Mouse (Mus musculus) heart, embryonic 13.5 days (tissue): ENCODE data around the gene Scd4. TPM values are rescaled to one million over a fixed set of nuclear protein-coding genes. Genes with fewer than 3 reads are reported as not detected.

Source experiments
- ATAC-seq: fragments of 200-750 bp; cut with Nextera tagmentation; 2 replicates; pipeline ENCODE4 v1.8.0; 2017; ENCODE audit warnings: moderate TSS enrichment; ENCODE audit not compliant: insufficient number of reproducible peaks, low FRiP score, low TSS enrichment; ENCODE audit errors: extremely low read depth
- H3K27ac ChIP-seq: fragments of 300-500 bp; sonication (generic); replicated peaks from 2 replicates; pipeline ENCODE4 v1.5.1; 2015; ENCODE audit warnings: moderate library complexity, mild to moderate bottlenecking, inconsistent platforms
- H3K27me3 ChIP-seq: fragments of 300-500 bp; sonication (generic); replicated peaks from 2 replicates; pipeline ENCODE4 v1.6.1; 2015; ENCODE audit warnings: mild to moderate bottlenecking, inconsistent platforms
- H3K36me3 ChIP-seq: fragments of 300-500 bp; sonication (generic); 2 replicates; pipeline ENCODE4 v1.6.1; 2015; ENCODE audit warnings: mild to moderate bottlenecking, inconsistent platforms
- H3K4me1 ChIP-seq: fragments of 300-500 bp; sonication (generic); 2 replicates; pipeline ENCODE4 v1.6.1; 2015; ENCODE audit warnings: inconsistent platforms
- H3K4me2 ChIP-seq: fragments of 300-500 bp; sonication (generic); 2 replicates; pipeline ENCODE4 v1.6.1; 2015; ENCODE audit warnings: inconsistent platforms, mild to moderate bottlenecking, moderate library complexity
- H3K4me3 ChIP-seq: fragments of 300-500 bp; sonication (generic); 2 replicates; pipeline ENCODE4 v1.5.1; 2015; ENCODE audit warnings: moderate library complexity, mild to moderate bottlenecking, inconsistent platforms
- H3K9ac ChIP-seq: fragments of 300-500 bp; sonication (generic); 2 replicates; pipeline ENCODE4 v1.6.1; 2015; ENCODE audit warnings: inconsistent platforms, mild to moderate bottlenecking, moderate library complexity
- H3K9me3 ChIP-seq: fragments of 300-500 bp; sonication (generic); 2 replicates; pipeline ENCODE4 v1.6.1; 2016; ENCODE audit warnings: inconsistent platforms
- WGBS: fragments of 180-500 bp; shearing (Covaris S2); methylation state at CpG from one replicate; pipeline ENCODE4 v1.1.7; 2015; ENCODE audit warnings: mixed read lengths; 5-methylcytosine and 5-hydroxymethylcytosine counted together
- polyA plus RNA-seq: library from polyadenylated mRNA; unstranded; fragments of >200 nt; fragmentation: Nextera tagmentation; extraction: Ambion mirVana; gene quantifications from 2 replicates; pipeline ENCODE4 v1.2.1, GENCODE M21; 2015

Scd4 gene
- polyA plus RNA-seq, 1 experiment from 2014 or later: 0.49 TPM

DNA sequence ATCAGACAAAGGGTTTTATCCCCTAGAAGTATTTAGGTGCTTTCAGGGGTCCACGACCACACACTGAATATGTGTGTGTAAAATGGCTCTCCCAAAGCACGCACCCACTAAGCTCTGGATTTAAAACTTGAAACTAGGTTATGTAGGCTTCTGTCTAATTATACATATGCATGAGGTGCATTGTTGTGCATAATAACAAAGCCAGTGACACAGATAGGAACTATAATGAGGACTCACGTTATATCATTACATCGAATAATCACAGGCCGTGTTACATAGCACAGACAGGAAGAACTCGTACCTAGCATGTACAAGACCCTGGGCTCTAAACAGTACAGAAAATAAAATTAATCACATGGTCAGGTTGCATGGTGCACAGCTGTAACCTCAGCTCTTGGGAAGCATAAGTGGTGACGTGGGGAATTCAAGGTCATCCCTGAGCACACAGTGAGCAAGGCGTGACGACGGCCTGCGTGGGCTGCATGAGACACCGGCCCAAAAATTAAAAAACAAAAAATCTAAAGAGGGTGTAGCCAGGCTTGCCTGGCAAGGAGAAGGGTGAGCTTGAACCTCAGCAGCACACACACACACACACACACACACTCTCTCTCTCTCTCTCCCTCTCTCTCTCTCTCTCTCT lies 49.9 kb downstream of the Scd4 start:
- peaks cover 10% of the 10 kb centered on the region for H3K4me1 ChIP-seq
- no peak for ATAC-seq
- H3K36me3 ChIP-seq: no peaks in the 10 kb centered on the region
- no peak overlapping the region for H3K27ac ChIP-seq
- WGBS: 83% methylated on average over 12 of the region's 12 CpGs
- no peak overlapping the region for H3K9ac ChIP-seq
- H3K27me3 ChIP-seq: no peaks in the 10 kb centered on the region
- no peak overlapping the region for H3K4me2 ChIP-seq
- H3K9me3 ChIP-seq: no peaks in the 10 kb centered on the region
- no peak overlapping the region for H3K4me3 ChIP-seq

DNA sequence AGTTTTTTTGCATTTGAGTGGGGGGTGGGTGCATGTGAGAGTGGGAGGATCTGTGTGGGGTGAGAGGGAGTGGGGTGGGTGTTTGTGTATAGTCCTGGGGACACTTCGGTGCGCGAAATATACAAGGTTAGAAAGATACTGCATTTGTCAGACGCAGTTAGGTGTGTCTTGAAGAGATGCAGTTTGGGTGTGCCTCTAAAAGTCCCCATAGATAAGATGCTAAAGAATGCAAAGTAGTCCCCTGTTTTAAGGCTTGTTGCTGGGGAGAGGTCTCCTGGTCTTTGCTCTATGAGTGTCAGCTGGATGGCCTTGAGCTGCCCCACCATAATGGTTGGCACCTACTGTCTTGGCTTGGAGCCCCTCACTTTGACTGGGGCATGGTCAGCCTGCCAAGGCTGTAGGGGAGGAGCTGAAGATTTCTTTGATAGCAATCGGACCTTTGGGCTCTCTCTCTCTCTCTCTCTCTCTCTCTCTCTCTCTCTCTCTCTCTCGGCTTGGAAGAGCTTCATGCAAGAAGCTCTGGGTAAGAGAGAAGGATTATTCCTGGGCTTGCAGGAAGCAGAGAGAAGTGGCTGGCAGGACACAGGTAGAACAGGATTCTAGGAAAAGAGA lies 53.1 kb downstream of the Scd4 start:
- WGBS: 57% methylated on average over 6 of the region's 6 CpGs
- Histone ChIP-seq H3K4me2 (no peak overlapping the region), H3K4me3 (no peak overlapping the region), H3K27me3 (no peaks in the 10 kb centered on the region), H3K9ac (no peak overlapping the region), H3K27ac (no peak overlapping the region), H3K36me3 (no peaks in the 10 kb centered on the region), H3K4me1 (peaks cover 17% of the 10 kb centered on the region), H3K9me3 (no peaks in the 10 kb centered on the region)
- no peak for ATAC-seq

DNA sequence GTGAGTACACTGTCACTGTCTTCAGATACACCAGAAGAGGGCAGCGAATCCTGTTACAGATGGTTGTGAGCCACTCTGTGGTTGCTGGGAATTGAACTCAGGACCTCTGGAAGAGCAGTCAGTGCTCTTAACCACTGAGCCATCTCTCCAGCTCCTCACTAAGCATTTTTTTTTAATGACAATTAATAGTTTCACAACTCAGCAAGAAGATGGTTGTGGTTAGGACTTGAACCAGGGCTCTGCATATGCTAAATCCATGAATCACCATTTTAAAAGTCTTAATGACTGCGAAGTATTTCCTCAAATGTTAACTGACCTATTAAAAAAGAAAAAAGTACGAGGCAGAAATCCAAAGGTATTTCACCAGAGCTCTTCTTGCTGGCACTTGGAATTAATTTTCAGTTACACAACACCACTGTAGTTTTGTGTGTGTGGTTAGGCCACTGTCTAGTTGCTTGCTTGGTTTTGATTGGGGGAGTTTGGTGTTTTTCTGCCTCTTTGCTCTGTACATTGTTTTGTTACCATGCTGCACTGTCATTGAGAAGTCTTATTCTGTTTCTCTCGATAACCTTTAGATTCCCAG lies 54.3 kb downstream of the Scd4 start:
- Histone ChIP-seq H3K9me3 (no peaks in the 10 kb centered on the region), H3K36me3 (no peaks in the 10 kb centered on the region), H3K4me1 (peaks cover 17% of the 10 kb centered on the region), H3K9ac (peak overlapping the region; percentile 81; the same call in 1 of the 2 replicates), H3K27ac (peak overlapping the region; percentile 89; the same call in 1 of the 2 replicates), H3K27me3 (no peaks in the 10 kb centered on the region), H3K4me3 (no peak overlapping the region), H3K4me2 (0 out of 2 replicates have a peak overlapping the region, but pooled peaks have one; percentile 78)
- no peak for ATAC-seq
- WGBS: 88% methylated on average over 4 of the region's 4 CpGs

DNA sequence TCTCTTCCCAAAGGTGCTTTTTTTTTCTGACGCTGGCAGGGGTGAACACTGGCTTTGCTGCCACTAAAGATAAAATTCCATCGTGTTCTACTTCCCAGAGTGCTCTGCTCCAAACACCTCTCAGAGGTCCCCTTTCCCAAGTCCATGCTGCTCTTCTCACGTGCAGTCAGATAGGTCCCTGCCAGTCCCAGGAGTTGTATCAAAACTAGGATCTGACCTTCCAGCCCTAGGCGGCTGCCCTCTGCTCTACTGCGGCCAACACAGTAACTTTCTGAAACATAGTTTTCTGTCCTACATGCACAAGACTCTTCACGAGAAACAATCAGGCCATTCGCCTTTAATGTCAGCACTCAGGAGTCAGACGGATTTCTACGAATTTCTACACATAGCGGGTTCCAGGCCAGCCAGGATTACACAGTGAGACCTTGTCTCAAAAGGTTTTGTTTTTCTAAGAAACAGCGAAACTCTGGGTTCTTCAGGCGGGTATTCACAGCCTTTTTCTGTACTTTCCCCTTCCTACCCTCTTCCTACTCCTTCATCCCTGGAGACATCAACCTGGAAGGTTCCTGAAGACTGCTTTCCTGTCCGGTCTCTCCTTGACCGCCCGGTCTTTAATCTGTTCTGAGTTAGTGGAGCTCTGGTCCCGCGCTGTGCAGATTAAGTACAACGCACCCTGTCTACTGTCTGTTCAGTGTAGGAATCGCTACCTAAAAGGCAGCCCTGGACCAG lies 55.0 kb downstream of the Scd4 start:
- Histone ChIP-seq H3K9ac (peak overlapping the region; percentile 81), H3K4me1 (peaks cover 17% of the 10 kb centered on the region), H3K4me3 (peak overlapping the region; percentile 53), H3K27me3 (no peaks in the 10 kb centered on the region), H3K36me3 (no peaks in the 10 kb centered on the region), H3K9me3 (no peaks in the 10 kb centered on the region), H3K4me2 (peak overlapping the region; percentile 78), H3K27ac (peak overlapping the region; percentile 89)
- no peak for ATAC-seq
- 15% methylated on average over 19 of the region's 19 CpGs for WGBS

DNA sequence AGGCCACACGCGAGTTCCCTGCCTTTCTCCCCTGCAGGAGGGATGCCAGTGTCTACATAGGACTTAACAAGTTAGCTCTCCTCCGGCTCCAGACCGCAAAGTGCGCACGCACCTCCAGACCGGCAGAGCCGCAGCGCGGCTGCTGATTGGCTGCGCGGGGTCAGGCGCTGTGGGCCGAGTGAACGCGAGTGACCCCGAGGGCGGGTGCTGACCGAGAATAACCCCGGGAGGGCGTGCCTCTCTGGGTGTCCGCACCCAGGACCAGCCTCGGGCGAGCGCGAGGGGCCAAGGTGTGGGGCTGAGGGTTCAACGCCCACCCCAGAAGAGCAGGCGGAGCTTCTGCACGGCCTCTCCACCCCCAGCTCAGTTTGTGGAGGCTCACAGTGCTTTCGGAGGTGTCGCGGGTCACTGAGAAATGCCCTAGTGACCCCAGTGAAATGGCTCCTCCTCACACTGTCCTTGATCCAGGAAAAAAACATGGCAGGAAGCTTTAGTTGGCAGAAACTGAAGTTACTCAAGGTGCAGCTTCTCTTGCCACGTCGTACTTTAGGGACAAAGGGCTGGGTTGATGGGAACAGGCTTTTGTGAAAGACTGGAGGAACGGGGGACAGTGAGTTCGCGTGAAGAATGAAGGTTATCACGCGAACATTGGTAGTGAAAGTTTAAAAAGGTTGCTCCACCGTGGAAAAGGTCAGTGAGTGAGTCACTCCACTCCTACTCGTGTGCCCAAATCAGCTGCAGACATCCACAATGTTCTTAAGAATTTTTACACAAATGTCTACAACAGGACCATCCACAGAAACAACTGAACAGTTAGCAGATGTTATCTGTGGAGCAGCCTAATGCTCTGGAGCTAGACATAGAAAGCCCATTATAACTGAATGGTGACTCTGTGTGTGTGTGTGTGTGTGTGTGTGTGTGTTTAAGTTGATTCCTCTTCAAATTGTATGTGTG lies 55.9 kb downstream of the Scd4 start:
- H3K27me3 ChIP-seq: no peaks in the 10 kb centered on the region
- no peaks in the 10 kb centered on the region for H3K36me3 ChIP-seq
- H3K9ac ChIP-seq: peak overlapping the region; percentile 81
- peak; percentile 99 for ATAC-seq
- peak overlapping the region; percentile 53 for H3K4me3 ChIP-seq
- peaks cover 17% of the 10 kb centered on the region for H3K4me1 ChIP-seq
- 6% methylated on average over 41 of the region's 41 CpGs for WGBS
- H3K9me3 ChIP-seq: no peaks in the 10 kb centered on the region
- peak overlapping the region; percentile 78 for H3K4me2 ChIP-seq
- peak overlapping the region; percentile 89 for H3K27ac ChIP-seq

DNA sequence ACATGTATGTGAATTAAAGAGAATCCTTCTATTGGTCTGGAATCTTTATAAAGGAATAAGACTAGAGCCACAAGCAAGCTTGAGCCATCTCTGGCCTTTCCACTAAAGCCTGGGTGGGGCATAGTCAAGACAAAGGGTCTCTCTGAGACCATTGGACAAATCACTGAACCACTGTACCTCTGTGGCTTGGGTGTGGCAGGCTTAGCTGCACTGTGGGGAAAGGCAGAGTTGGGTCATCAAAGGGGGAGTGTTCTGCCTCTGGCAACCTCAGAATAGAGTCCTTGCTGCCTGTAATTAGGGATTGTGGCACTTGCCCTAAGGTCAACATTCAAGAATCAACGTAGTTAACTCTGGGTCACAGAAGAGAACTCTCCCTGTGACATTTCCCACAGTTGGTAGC lies 56.6 kb downstream of the Scd4 start:
- Histone ChIP-seq H3K9me3 (no peaks in the 10 kb centered on the region), H3K4me2 (no peak overlapping the region), H3K27ac (no peak overlapping the region), H3K4me3 (no peak overlapping the region), H3K9ac (no peak overlapping the region), H3K36me3 (no peaks in the 10 kb centered on the region), H3K27me3 (no peaks in the 10 kb centered on the region), H3K4me1 (peaks cover 17% of the 10 kb centered on the region)
- no peak for ATAC-seq
- WGBS: 59% methylated on average over 1 of the region's 1 CpGs

DNA sequence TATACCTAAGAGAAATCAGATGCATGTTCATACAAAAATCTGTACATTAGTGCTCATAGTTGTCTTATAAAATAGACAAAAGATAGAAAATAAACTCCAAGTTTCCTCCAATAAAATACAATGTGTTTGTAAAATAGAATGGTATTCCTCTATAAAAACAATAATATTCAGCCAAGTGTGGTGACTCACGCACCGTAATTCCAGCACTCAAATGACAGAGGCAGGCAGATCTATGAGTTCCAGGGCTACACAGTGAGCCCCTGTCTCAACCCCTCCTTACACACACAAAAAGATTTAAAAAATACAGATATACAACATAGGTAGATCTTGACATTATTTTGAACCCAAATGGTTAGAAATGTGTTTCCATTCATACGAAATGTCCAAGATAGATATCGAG lies 59.0 kb downstream of the Scd4 start:
- Histone ChIP-seq H3K4me1 (peaks cover 17% of the 10 kb centered on the region), H3K4me2 (no peak overlapping the region), H3K4me3 (no peak overlapping the region), H3K36me3 (no peaks in the 10 kb centered on the region), H3K27me3 (no peaks in the 10 kb centered on the region), H3K9me3 (no peaks in the 10 kb centered on the region), H3K9ac (no peak overlapping the region), H3K27ac (no peak overlapping the region)
- WGBS: 78% methylated on average over 4 of the region's 4 CpGs
- ATAC-seq: no peak

DNA sequence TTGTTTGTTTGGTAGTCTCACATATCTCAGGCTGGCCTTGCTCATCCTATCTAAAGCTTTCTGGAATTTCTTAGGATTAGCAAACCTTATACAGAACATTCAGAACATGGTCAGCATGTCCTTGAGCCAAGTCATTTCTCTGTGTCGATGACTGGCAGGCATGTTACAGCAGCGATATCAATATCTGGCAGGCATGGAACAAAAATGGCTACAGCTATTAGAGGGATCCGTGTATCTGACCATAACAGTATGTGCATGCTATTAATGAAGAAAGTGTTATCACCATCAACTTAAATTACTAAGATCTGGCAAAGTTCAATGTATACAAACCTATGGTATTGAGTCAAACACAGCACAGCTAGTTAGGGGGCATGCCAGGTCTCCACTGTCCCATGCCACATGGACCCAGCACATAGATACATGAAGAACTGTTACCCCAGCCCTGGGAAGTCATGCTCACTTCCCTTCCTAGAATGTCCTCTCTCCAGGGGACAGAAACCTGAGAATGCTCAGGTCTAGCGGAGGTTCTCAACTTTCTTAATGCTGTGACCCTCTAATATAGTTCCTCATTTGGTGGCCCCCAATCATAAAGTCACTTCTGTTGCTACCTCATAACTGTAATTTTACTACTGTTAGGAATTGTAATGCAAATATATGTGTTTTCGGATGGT lies 59.6 kb downstream of the Scd4 start:
- Histone ChIP-seq H3K27me3 (no peaks in the 10 kb centered on the region), H3K9ac (no peak overlapping the region), H3K4me3 (no peak overlapping the region), H3K4me1 (peaks cover 13% of the 10 kb centered on the region), H3K4me2 (no peak overlapping the region), H3K9me3 (no peaks in the 10 kb centered on the region), H3K36me3 (no peaks in the 10 kb centered on the region), H3K27ac (no peak overlapping the region)
- ATAC-seq: no peak
- WGBS: 79% methylated on average over 5 of the region's 5 CpGs

DNA sequence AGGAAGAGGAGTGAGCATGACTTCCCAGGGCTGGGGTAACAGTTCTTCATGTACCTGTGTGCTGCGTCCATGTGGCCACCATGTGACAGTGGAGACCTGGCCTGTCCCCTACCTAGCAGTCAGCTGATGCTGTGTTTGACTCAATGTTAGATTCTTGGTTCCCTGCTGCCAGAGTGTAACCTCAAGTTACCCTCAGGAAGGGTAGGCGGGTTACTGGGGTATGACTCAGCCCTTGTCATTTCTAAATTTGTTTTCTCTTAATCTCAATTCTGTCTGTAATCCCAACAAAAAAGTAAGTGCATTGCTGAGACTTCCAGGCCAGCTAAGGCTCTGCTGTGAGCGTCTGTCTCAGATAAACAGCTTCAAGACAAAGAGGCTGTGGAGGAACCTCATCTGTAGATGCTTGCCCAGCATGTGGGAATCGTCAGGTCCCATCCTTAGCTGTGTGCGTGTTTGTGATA lies 61.1 kb downstream of the Scd4 start:
- Histone ChIP-seq H3K27me3 (no peaks in the 10 kb centered on the region), H3K4me3 (no peak overlapping the region), H3K27ac (no peak overlapping the region), H3K4me2 (no peak overlapping the region), H3K4me1 (peaks cover 3% of the 10 kb centered on the region), H3K36me3 (no peaks in the 10 kb centered on the region), H3K9ac (no peak overlapping the region), H3K9me3 (no peaks in the 10 kb centered on the region)
- no peak for ATAC-seq
- 56% methylated on average over 5 of the region's 5 CpGs for WGBS

DNA sequence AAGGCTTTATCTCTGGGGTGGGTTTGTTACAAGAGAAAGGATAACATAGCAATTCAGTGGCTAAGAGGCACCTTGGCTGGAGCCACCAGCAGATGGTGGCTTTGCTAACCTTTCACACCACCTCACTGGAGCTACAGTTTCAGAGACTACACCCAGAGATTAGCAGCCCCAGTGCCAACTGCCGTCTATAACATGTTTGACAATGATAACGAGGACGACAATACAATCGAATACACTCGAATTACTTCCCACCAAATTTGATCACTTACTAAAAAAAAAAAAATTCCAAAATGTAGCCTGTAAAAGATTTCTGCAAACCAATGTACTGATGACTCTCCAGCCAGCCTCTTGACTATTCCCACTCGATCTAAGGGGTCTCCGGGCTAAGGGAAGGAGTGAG lies 62.1 kb downstream of the Scd4 start:
- no peaks in the 10 kb centered on the region; the same call in 1 of the 2 replicates for H3K36me3 ChIP-seq
- no peaks in the 10 kb centered on the region for H3K4me1 ChIP-seq
- H3K9me3 ChIP-seq: no peaks in the 10 kb centered on the region
- H3K27me3 ChIP-seq: no peaks in the 10 kb centered on the region
- no peak for ATAC-seq
- H3K27ac ChIP-seq: no peak overlapping the region
- no peak overlapping the region for H3K9ac ChIP-seq
- no peak overlapping the region for H3K4me2 ChIP-seq
- no peak overlapping the region for H3K4me3 ChIP-seq
- WGBS: 52% methylated on average over 7 of the region's 7 CpGs
